Mouse (Mus musculus): ENCODE results near the gene Frmpd1. TPM values are rescaled to one million over a fixed set of nuclear protein-coding genes. Genes with fewer than 3 reads are reported as not detected.
A peak's percentile ranks its signal among the peaks of the same experiment; 100 is the strongest.

Frmpd1 gene
- total and polyA plus RNA-seq, 3 experiments, result 0.23 to 0.47 TPM; not detected in 1

DNA sequence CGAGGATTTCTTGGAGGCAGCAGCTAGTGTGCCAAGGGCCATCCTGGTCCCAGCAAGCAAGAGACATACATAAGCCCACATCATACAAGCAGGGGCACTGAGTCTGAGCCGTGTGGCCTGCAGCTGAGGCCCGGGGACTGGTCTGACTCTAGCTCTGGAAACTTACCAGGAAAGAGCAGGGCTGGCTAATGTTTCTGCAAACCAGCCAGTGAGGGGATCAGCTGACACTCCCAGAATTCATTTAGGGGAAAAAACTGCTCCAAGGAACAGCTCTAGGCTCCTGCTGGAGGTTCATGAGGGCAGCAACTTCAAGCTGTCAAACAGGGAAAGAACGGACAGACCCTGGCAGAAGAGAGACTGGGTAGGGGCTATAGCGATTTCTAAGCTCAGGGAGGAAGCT, 42.8 kb upstream of the Frmpd1 start:
- Histone ChIP-seq H3K79me2 (ENCODE audit: control insufficient read depth, insufficient read depth, low read length, poor library complexity) (no peaks in the 10 kb centered on the region), H3K27me3 (ENCODE audit: control insufficient read depth in 1 of 2, insufficient read depth in 2 of 2, low read length in 2 of 2) (peaks cover 1 to 2% of the 10 kb centered on the region in 2 experiments; a peak in 2 of 4 replicates)

GRCm38 (mm10) chr4:45142411-45142810, 42.3 kb upstream of the Frmpd1 start:
- no peaks in the 10 kb centered on the region for H3K79me2 ChIP-seq (ENCODE audit: control insufficient read depth, insufficient read depth, low read length, poor library complexity)
- H3K27ac ChIP-seq (ENCODE audit: control insufficient read depth, low read depth, low read length), result no peak overlapping the region
- H3K36me3 ChIP-seq (ENCODE audit: control insufficient read depth in 1 of 2, insufficient read depth in 2 of 2, low read length in 2 of 2), result peaks cover 0 to 4% of the 10 kb centered on the region in 2 experiments; a peak in 1 of 4 replicates
- peaks cover 0 to 2% of the 10 kb centered on the region in 2 experiments; a peak in 2 of 4 replicates for H3K27me3 ChIP-seq (ENCODE audit: control insufficient read depth in 1 of 2, insufficient read depth in 2 of 2, low read length in 2 of 2)
- H3K4me1 ChIP-seq (ENCODE audit: control insufficient read depth in 1 of 2, insufficient read depth in 2 of 2, low read length in 2 of 2), result peaks cover 2 to 16% of the 10 kb centered on the region in 2 experiments; a peak in 1 of 4 replicates
- H3K9me3 ChIP-seq (replicated peaks; ENCODE audit: insufficient read depth, low read length), result no peaks in the 10 kb centered on the region
- peak; percentile 54 for DNase-seq (ENCODE audit: low read depth, low spot score)
- no peak overlapping the region for H3K9ac ChIP-seq (ENCODE audit: control insufficient read depth, low read depth, low read length, poor library complexity, severe bottlenecking)
- peak; percentile 41; the same call in 1 of the 2 replicates for TF ChIP-seq GATA1 (IDR thresholded peaks at IDR 0.05; ENCODE audit: low read depth, low read length)
- TF ChIP-seq E2F4 (IDR thresholded peaks at IDR 0.05; ENCODE audit: borderline replicate concordance, low read depth, low read length), result no peak
- TF ChIP-seq POLR2AphosphoS2 (IDR thresholded peaks at IDR 0.05; ENCODE audit: low read length), result no peak
- 0 out of 2 replicates have a peak, but pooled peaks have one; percentile 23 for TF ChIP-seq MYC (IDR thresholded peaks at IDR 0.05; ENCODE audit: low read depth, low read length)
- peak in 1 of 2 experiments; percentile 39; a peak in 1 of 4 replicates for TF ChIP-seq EP300 (IDR thresholded peaks at IDR 0.05; ENCODE audit: low read depth in 1 of 2, low read length in 2 of 2)
- 0 out of 2 replicates have a peak, but pooled peaks have one; percentile 30 for TF ChIP-seq TBP (IDR thresholded peaks at IDR 0.05; ENCODE audit: low read depth, low read length)
- TF ChIP-seq NRF1 (IDR thresholded peaks at IDR 0.05; ENCODE audit: insufficient read depth, low read depth, low read length, poor library complexity, severe bottlenecking), result no peak
- TF ChIP-seq MAX (IDR thresholded peaks at IDR 0.05; ENCODE audit: low read length), result 0 out of 2 replicates have a peak, but pooled peaks have one; percentile 19
- no peak for TF ChIP-seq MAZ (IDR thresholded peaks at IDR 0.05; ENCODE audit: low read depth, low read length)
- no peak for TF ChIP-seq ETS1 (IDR thresholded peaks at IDR 0.05; ENCODE audit: low read depth, low read length)
- no peak for TF ChIP-seq JUND (IDR thresholded peaks at IDR 0.05; ENCODE audit: low read depth, low read length)
- peak overlapping the region; percentile 28 to 37; a peak in 3 of 4 replicates for H3K4me3 ChIP-seq (ENCODE audit: control insufficient read depth in 1 of 2, insufficient read depth in 1 of 2, low read depth in 2 of 2, low read length in 2 of 2)

More for the DNA sequence above, 42.8 kb upstream of the Frmpd1 start:
- no peaks in the 10 kb centered on the region for H3K9me3 ChIP-seq (replicated peaks; ENCODE audit: insufficient read depth, low read length)
- H3K36me3 ChIP-seq (ENCODE audit: control insufficient read depth in 1 of 2, insufficient read depth in 2 of 2, low read length in 2 of 2), result peaks cover 0 to 4% of the 10 kb centered on the region in 2 experiments; a peak in 1 of 4 replicates
- H3K4me1 ChIP-seq (ENCODE audit: control insufficient read depth in 1 of 2, insufficient read depth in 2 of 2, low read length in 2 of 2), result peaks cover 2 to 16% of the 10 kb centered on the region in 2 experiments; a peak in 1 of 4 replicates
- H3K27ac ChIP-seq (ENCODE audit: control insufficient read depth, low read depth, low read length), result no peak overlapping the region
- H3K9ac ChIP-seq (ENCODE audit: control insufficient read depth, low read depth, low read length, poor library complexity, severe bottlenecking), result no peak overlapping the region
- TF ChIP-seq SMC3 (IDR thresholded peaks at IDR 0.05; ENCODE audit: low read depth, low read length) (no peak), SIN3A (IDR thresholded peaks at IDR 0.05; ENCODE audit: low read length) (no peak), NELFE (IDR thresholded peaks at IDR 0.05; ENCODE audit: low read depth, low read length) (no peak), POLR2AphosphoS2 (IDR thresholded peaks at IDR 0.05; ENCODE audit: low read length) (no peak), MAZ (IDR thresholded peaks at IDR 0.05; ENCODE audit: low read depth, low read length) (no peak), CTCF (IDR thresholded peaks at IDR 0.05 in 2 of 3, conservative IDR thresholded peaks at IDR 0.05 in 1 of 3; ENCODE audit: control insufficient read depth in 1 of 3, insufficient read depth in 1 of 3, low read depth in 2 of 3, low read length in 3 of 3, poor library complexity in 1 of 3, severe bottlenecking in 1 of 3) (no peak), HCFC1 (IDR thresholded peaks at IDR 0.05; ENCODE audit: low read depth, low read length) (no peak)
- DNase-seq (ENCODE audit: low read depth, low spot score), result no peak
- H3K4me3 ChIP-seq (ENCODE audit: control insufficient read depth in 1 of 2, insufficient read depth in 1 of 2, low read depth in 2 of 2, low read length in 2 of 2), result no peak overlapping the region

Measured in MEL (cell line).